Mouse (Mus musculus) small intestine, adult 2 months (tissue): Measurements from ENCODE around the gene Zmiz1. TPM values are rescaled to one million over a fixed set of nuclear protein-coding genes. Genes with fewer than 3 reads are reported as not detected.

Experiments
- H3K27ac ChIP-seq: fragments of 200-500 bp; 2 replicates; pipeline ENCODE4 v1.5.1; 2012; ENCODE audit warnings: low read depth, low read length, control low read depth, inconsistent platforms; ENCODE audit not compliant: insufficient read depth
- H3K27me3 ChIP-seq: fragments of 200-500 bp; 2 replicates; pipeline ENCODE4 v1.6.1; 2012; ENCODE audit warnings: mild to moderate bottlenecking, moderate library complexity, low read length, inconsistent platforms; ENCODE audit not compliant: control insufficient read depth, insufficient read depth
- H3K36me3 ChIP-seq: fragments of 200-500 bp; 2 replicates; pipeline ENCODE4 v1.6.1; 2012; ENCODE audit warnings: mild to moderate bottlenecking, low read length, control low read depth, inconsistent platforms; ENCODE audit not compliant: control insufficient read depth, insufficient read depth
- H3K4me1 ChIP-seq: fragments of 200-500 bp; 2 replicates; pipeline ENCODE4 v1.6.1; 2012; ENCODE audit warnings: low read length, inconsistent platforms, mixed read lengths; ENCODE audit not compliant: control insufficient read depth, insufficient read depth, insufficient read length
- H3K4me3 ChIP-seq: fragments of 200-500 bp; 2 replicates; pipeline ENCODE4 v1.5.1; 2012; ENCODE audit warnings: low read depth, mild to moderate bottlenecking, control low read depth, inconsistent platforms, low read length, moderate library complexity
- CTCF ChIP-seq: fragments of 200-500 bp; IDR thresholded peaks from 2 replicates; pipeline ENCODE4 v1.5.1; 2012; ENCODE audit warnings: low read depth, mild to moderate bottlenecking, control low read depth, inconsistent platforms, low read length, moderate library complexity, mixed read lengths; ENCODE audit not compliant: insufficient replicate concordance, insufficient read length; ENCODE audit errors: extremely low read depth
- POLR2A ChIP-seq: fragments of 200-500 bp; IDR thresholded peaks from 2 replicates; pipeline ENCODE4 v1.6.1; 2012; ENCODE audit warnings: low read depth, mild to moderate bottlenecking, control low read depth, inconsistent platforms, low read length, moderate library complexity
- WGBS: fragments of 180-500 bp; shearing (Covaris S2); methylation state at CpG from one replicate; pipeline ENCODE4 v1.1.7; 2018; 5-methylcytosine and 5-hydroxymethylcytosine counted together
- polyA plus RNA-seq: library from polyadenylated mRNA; depleted of rRNA; stranded (reverse); fragments of >200 nt; gene quantifications from 2 replicates; pipeline ENCODE4 v1.2.3, GENCODE M21; 2012

Gene Zmiz1
- polyA plus RNA-seq, 1 experiment, result 91.5 TPM

DNA sequence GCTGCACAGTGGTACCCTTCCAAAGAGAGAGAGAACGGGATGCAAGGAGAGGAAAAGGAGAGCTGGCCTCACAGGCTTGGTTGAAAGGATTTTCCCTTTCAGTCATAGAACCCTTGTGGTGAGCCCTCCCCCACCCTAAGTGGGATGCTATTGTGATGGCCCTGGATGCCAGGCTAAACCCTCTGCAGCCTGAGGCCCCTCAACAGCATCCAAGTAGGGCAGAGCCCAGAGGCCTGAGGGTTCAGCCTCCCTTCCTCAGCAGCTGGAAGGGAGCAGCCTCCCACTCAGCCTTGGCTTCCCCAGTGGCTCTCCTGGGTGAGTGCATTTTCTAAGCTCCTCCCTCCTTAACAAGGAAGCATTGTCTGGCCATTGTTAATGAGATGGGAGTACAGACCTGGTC lies 121.4 kb downstream of the Zmiz1 start:
- Histone ChIP-seq H3K27ac (no peak overlapping the region), H3K4me3 (no peak overlapping the region), H3K36me3 (peaks cover 70% of the 10 kb centered on the region), H3K4me1 (no peaks in the 10 kb centered on the region), H3K27me3 (no peaks in the 10 kb centered on the region)
- WGBS, result 88% methylated on average over 1 of the region's 1 CpGs
- no peak for TF ChIP-seq POLR2A
- no peak for TF ChIP-seq CTCF

DNA sequence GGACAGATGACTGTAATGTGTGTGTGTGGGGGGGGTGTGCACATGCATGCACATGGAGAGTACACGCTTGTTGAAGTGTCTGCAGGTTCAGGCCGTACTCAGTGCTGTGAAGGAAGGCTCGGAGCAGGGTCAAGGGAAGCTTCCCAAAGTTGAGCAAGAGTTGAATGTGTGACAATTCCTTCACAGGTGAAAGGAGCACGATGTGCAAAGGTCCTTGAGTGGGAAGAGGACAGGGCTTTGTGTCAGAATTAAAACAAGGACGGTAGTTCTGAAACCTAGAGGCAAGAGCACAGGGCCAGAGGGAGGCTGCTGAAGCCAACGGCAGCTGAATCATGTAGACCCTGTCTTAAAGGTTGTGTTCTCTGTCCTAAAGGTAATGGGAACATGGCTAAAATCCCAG lies 123.6 kb downstream of the Zmiz1 start:
- Histone ChIP-seq H3K4me1 (no peaks in the 10 kb centered on the region; the same call in 1 of the 2 replicates), H3K27me3 (no peaks in the 10 kb centered on the region)
- WGBS, result 95% methylated on average over 6 of the region's 6 CpGs

DNA sequence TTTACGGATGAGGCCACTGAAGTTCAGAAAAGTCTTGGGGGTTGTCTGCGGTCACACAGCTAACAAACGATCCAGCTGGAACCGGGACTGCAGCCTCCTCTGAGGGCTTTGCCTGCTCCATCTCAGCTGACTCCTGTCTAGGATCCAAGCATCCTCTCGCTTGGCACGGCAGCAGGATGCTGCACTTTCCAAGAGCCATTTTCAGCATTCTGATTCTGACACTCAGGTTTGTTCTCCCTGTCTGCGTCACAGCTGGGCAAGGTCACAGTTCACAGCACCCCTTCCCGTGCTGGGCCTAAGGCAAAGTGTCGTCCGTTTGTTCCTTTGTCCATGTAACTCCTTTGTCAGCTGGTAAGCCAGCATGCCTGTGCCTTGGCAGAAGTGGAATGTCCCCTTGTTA lies 124.9 kb downstream of the Zmiz1 start:
- H3K36me3 ChIP-seq, result peaks cover 46% of the 10 kb centered on the region
- H3K4me3 ChIP-seq, result no peak overlapping the region
- TF ChIP-seq POLR2A (no peak), CTCF (no peak)
- no peaks in the 10 kb centered on the region; the same call in 1 of the 2 replicates for H3K4me1 ChIP-seq
- 84% methylated on average over 10 of the region's 10 CpGs for WGBS
- H3K27ac ChIP-seq, result no peak overlapping the region
- no peaks in the 10 kb centered on the region for H3K27me3 ChIP-seq

More for the DNA sequence above, 123.6 kb downstream of the Zmiz1 start:
- no peak for TF ChIP-seq POLR2A
- TF ChIP-seq CTCF, result no peak
- no peak overlapping the region for H3K27ac ChIP-seq
- H3K36me3 ChIP-seq, result peaks cover 55% of the 10 kb centered on the region
- H3K4me3 ChIP-seq, result no peak overlapping the region

GRCm38 (mm10) chr14:25585545-25586301 lies 126.7 kb downstream of the Zmiz1 start:
- 78% methylated on average over 21 of the region's 21 CpGs for WGBS
- no peak for TF ChIP-seq CTCF
- no peak for TF ChIP-seq POLR2A
- Histone ChIP-seq H3K27ac (no peak overlapping the region), H3K4me1 (peaks cover 4% of the 10 kb centered on the region; the same call in 1 of the 2 replicates), H3K36me3 (peaks cover 34% of the 10 kb centered on the region), H3K4me3 (no peak overlapping the region), H3K27me3 (no peaks in the 10 kb centered on the region)

GRCm38 (mm10) chr14:25586846-25587486 lies 128.0 kb downstream of the Zmiz1 start:
- no peak overlapping the region for H3K27ac ChIP-seq
- WGBS, result 72% methylated on average over 10 of the region's 10 CpGs
- TF ChIP-seq POLR2A (no peak), CTCF (no peak)
- H3K36me3 ChIP-seq, result peaks cover 31% of the 10 kb centered on the region
- H3K4me3 ChIP-seq, result no peak overlapping the region
- H3K27me3 ChIP-seq, result no peaks in the 10 kb centered on the region
- H3K4me1 ChIP-seq, result peaks cover 7% of the 10 kb centered on the region

GRCm38 (mm10) chr14:25587487-25588001 lies 128.6 kb downstream of the Zmiz1 start:
- Histone ChIP-seq H3K4me3 (no peak overlapping the region), H3K27me3 (no peaks in the 10 kb centered on the region), H3K27ac (no peak overlapping the region; the same call in 1 of the 2 replicates), H3K4me1 (peaks cover 7% of the 10 kb centered on the region), H3K36me3 (peaks cover 26% of the 10 kb centered on the region)
- TF ChIP-seq POLR2A (no peak), CTCF (no peak)
- 50% methylated on average over 6 of the region's 6 CpGs for WGBS

GRCm38 (mm10) chr14:25588156-25588555 lies 129.2 kb downstream of the Zmiz1 start:
- no peak for TF ChIP-seq POLR2A
- TF ChIP-seq CTCF, result no peak

More at GRCm38 (mm10) chr14:25588156-25588555, 129.2 kb downstream of the Zmiz1 start:
- no peaks in the 10 kb centered on the region for H3K27me3 ChIP-seq
- peaks cover 7% of the 10 kb centered on the region for H3K4me1 ChIP-seq
- peaks cover 22% of the 10 kb centered on the region for H3K36me3 ChIP-seq
- H3K4me3 ChIP-seq, result no peak overlapping the region
- 69% methylated on average over 2 of the region's 2 CpGs for WGBS
- H3K27ac ChIP-seq, result no peak overlapping the region; the same call in 1 of the 2 replicates
